Mouse (Mus musculus): ENCODE results near the gene Med17. TPM values are rescaled to one million over a fixed set of nuclear protein-coding genes. Genes with fewer than 3 reads are reported as not detected.
"Not testable (repeated sequence)": the region's sequence is repeated elsewhere in the genome, so short reads cannot be mapped to it uniquely, and the experiment has no call there.

The Med17 gene
- polyA plus RNA-seq, 1 experiment from 2014 or later = 42.4 TPM

DNA sequence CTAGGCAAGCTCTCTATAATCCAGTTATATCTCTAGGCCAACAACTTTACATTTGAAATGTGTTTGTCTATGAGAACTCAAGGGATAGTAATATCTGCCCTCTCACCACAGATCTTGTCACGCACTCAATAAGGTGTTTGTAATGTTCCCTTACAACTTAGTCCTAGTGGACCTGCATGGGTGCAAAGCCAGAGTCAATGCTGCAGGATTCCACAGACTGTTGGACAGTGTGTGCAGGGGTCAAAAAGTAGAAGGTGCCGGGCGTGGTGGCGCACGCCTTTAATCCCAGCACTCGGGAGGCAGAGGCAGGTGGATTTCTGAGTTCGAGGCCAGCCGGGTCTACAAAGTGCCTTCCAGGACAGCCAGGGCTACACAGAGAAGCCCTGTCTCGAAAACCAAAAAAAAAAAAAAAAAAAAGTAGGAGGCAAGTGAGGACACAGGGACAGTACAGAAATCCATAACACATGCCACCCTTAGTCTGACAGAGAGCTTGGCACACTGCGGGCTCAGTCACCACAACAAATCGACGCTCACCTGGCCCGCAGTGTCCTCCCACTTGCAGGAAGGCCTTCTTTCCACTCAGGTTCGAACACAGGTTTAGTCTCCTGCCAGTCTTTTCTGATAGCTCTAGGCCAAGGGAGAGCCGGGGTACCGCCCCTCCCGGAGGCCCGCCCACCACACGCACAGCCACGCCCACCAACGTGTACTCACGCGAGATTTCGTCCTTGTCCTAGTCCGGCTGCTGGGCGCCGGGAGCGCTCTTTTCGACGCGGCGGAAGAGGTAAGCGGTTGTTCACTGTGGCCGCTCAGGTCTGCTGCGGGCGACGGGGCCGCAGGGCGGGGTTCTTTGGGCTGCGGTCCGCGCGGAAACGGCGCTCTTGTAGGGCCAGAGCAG, 26.0 kb upstream of the Med17 start, which contains the start of gene Taf1d:
Gene Taf1d (plus strand): TSS at position 712 of the 895 bp plus-strand sequence.
- H3K27me3 ChIP-seq (ENCODE audit: insufficient read depth, poor library complexity, severe bottlenecking) = no peaks in the 10 kb centered on the region
- no peaks in the 10 kb centered on the region for H3K9me3 ChIP-seq
- peaks cover 32% of the 10 kb centered on the region for H3K4me1 ChIP-seq (replicated peaks)
- peak within 1 kb of the TSS; percentile 88 for H3K4me3 ChIP-seq
- DNase-seq (ENCODE audit: low spot score) = peak; percentile 95
- peak within 1 kb of the TSS; percentile 98 for H3K27ac ChIP-seq
- 13% methylated on average over 45 of the region's 45 CpGs for WGBS
- peaks cover 36% of the 10 kb centered on the region for H3K36me3 ChIP-seq

DNA sequence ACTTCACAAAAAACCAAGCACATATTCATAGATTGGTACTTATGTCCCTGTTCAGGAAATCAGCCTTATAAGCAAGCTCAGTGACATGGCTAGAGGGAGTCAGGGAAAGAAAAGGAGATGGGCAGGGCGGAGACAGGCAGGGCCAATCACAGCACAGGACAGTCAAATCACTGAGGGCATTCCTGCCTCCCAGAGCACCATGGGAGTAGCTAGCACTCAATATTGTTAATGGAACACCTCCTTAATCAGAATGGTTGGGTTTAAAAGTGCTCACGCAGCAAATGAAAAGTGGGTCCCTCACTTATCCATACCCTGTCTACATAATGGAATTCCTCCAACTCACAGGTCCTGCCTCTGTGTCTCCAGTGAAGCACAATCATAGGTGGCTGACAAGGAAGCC, 23.1 kb upstream of the Med17 start:
- Histone ChIP-seq H3K27ac (no peak overlapping the region), H3K9me3 (no peaks in the 10 kb centered on the region), H3K4me3 (no peak overlapping the region), H3K36me3 (peaks cover 8% of the 10 kb centered on the region), H3K4me1 (replicated peaks) (peaks cover 15% of the 10 kb centered on the region), H3K27me3 (ENCODE audit: insufficient read depth, poor library complexity, severe bottlenecking) (no peaks in the 10 kb centered on the region)
- 68% methylated on average over 2 of the region's 2 CpGs for WGBS
- no peak for DNase-seq (ENCODE audit: low spot score)

DNA sequence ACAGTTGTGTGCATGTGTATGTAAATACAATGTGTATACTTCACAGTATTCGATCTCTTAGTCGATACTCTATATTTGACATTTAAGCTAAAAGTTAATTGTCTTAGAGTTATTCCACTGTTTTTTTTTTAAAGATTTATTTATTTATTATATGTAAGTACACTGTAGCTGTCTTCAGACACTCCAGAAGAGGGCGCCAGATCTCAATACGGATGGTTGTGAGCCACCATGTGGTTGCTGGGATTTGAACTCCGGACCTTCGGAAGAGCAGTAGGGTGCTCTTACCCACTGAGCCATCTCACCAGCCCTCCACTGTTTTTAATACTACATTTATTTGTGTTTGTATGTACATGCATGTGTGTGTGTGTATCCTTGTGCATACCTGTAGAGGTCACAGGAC, 22.3 kb upstream of the Med17 start:
- not testable (repeated sequence) for H3K36me3 ChIP-seq; H3K27ac ChIP-seq; H3K4me1 ChIP-seq (replicated peaks); H3K27me3 ChIP-seq (ENCODE audit: insufficient read depth, poor library complexity, severe bottlenecking); H3K4me3 ChIP-seq; DNase-seq (ENCODE audit: low spot score); H3K9me3 ChIP-seq
- 78% methylated on average over 6 of the region's 6 CpGs for WGBS

DNA sequence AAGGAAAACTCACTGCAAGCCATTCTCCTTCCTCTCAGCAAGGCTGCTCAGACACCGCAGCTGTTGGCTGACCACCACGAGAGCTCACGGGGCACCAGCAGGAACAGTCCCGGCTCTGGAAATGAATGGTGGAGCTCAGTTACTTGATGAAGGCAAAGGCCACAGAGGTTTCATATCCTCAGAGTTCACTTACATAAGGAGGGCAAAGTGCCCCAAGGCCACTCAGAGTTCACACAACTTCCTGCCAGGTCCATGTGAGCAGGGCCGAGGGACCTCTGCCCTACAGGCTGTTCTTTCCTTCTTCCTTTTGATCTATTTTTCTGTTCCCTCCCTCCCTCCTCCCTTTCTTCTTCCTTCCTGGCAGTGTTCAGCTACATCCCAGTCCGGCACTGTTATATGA, 21.7 kb upstream of the Med17 start:
- H3K27me3 ChIP-seq (ENCODE audit: insufficient read depth, poor library complexity, severe bottlenecking) = no peaks in the 10 kb centered on the region
- no peak overlapping the region for H3K4me3 ChIP-seq
- peak; percentile 39 for DNase-seq (ENCODE audit: low spot score)
- H3K36me3 ChIP-seq = no peaks in the 10 kb centered on the region
- 59% methylated on average over 6 of the region's 6 CpGs for WGBS
- H3K27ac ChIP-seq = no peak overlapping the region
- peaks cover 3% of the 10 kb centered on the region; the same call in 1 of the 2 replicates for H3K4me1 ChIP-seq (replicated peaks)
- H3K9me3 ChIP-seq = no peaks in the 10 kb centered on the region

- Histone ChIP-seq H3K27me3 (ENCODE audit: insufficient read depth, poor library complexity, severe bottlenecking) (no peaks in the 10 kb centered on the region), H3K27ac (no peak overlapping the region), H3K9me3 (no peaks in the 10 kb centered on the region), H3K36me3 (no peaks in the 10 kb centered on the region), H3K4me1 (replicated peaks) (no peaks in the 10 kb centered on the region), H3K4me3 (no peak overlapping the region)
- WGBS = 90% methylated on average over 5 of the region's 5 CpGs
- no peak for DNase-seq (ENCODE audit: low spot score)
These were observed 20.3 kb upstream of the Med17 start for GRCm38 (mm10) chr9:15300056-15300455.

GRCm38 (mm10) chr9:15298451-15298850, 18.7 kb upstream of the Med17 start:
- Histone ChIP-seq H3K4me1 (replicated peaks) (no peaks in the 10 kb centered on the region), H3K36me3 (no peaks in the 10 kb centered on the region), H3K4me3 (no peak overlapping the region), H3K27me3 (ENCODE audit: insufficient read depth, poor library complexity, severe bottlenecking) (no peaks in the 10 kb centered on the region), H3K27ac (no peak overlapping the region), H3K9me3 (no peaks in the 10 kb centered on the region)
- no peak for DNase-seq (ENCODE audit: low spot score)
- WGBS = 83% methylated on average over 2 of the region's 2 CpGs

DNA sequence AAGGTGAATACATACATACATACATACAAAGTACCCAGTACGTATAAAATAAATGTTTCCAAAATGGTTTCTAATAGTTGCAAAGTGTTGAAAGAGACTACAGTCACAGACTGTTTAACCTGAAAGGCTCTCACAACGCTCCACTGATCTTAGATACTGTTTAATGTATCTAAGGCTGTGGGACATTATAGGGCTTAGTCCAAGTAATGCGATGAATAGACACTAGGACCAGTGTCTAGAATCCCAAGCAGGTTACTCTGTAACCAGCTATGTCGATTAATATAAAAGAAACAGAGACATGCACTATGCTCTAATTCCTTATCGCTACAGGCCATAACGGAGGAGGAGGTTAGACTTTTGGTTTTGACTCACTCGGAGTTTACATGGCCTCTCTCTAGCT, 17.4 kb upstream of the Med17 start:
- Histone ChIP-seq H3K4me1 (replicated peaks) (no peaks in the 10 kb centered on the region), H3K4me3 (no peak overlapping the region), H3K27ac (no peak overlapping the region), H3K9me3 (no peaks in the 10 kb centered on the region), H3K27me3 (ENCODE audit: insufficient read depth, poor library complexity, severe bottlenecking) (no peaks in the 10 kb centered on the region), H3K36me3 (no peaks in the 10 kb centered on the region)
- 90% methylated on average over 7 of the region's 7 CpGs for WGBS
- no peak for DNase-seq (ENCODE audit: low spot score)

DNA sequence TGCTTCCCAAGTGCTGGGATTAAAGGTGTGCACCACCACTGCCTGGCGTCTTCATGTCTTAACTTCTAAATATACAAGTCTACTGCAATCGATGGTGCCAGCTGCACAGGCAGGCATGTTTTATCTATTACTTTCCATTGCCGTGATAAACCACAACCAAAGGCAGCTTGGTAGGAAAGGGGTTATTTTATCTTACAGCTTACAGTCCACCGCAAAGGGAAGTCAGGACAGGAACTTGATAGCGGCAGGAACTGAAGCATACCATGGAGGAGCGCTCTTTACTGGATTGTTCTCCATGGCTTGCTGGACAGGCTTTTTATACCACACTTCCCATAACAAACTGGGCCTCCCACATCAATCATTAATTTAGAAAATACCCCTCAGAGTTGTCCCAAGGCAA, 9.5 kb upstream of the Med17 start:
- no peaks in the 10 kb centered on the region for H3K4me1 ChIP-seq (replicated peaks)
- H3K36me3 ChIP-seq = 0 out of 2 replicates have a peak, but pooled peaks cover 4% of the 10 kb centered on the region
- H3K27me3 ChIP-seq (ENCODE audit: insufficient read depth, poor library complexity, severe bottlenecking) = no peaks in the 10 kb centered on the region
- no peak overlapping the region for H3K27ac ChIP-seq
- H3K4me3 ChIP-seq = no peak overlapping the region
- DNase-seq (ENCODE audit: low spot score) = no peak
- 91% methylated on average over 6 of the region's 6 CpGs for WGBS
- no peaks in the 10 kb centered on the region for H3K9me3 ChIP-seq

GRCm38 (mm10) chr9:15288402-15288801, 8.7 kb upstream of the Med17 start:
- DNase-seq (ENCODE audit: low spot score) = no peak
- H3K36me3 ChIP-seq = 0 out of 2 replicates have a peak, but pooled peaks cover 4% of the 10 kb centered on the region
- H3K27me3 ChIP-seq (ENCODE audit: insufficient read depth, poor library complexity, severe bottlenecking) = no peaks in the 10 kb centered on the region
- no peak overlapping the region for H3K27ac ChIP-seq
- no peaks in the 10 kb centered on the region for H3K9me3 ChIP-seq
- no peaks in the 10 kb centered on the region for H3K4me1 ChIP-seq (replicated peaks)
- 89% methylated on average over 3 of the region's 3 CpGs for WGBS
- no peak overlapping the region for H3K4me3 ChIP-seq

DNA sequence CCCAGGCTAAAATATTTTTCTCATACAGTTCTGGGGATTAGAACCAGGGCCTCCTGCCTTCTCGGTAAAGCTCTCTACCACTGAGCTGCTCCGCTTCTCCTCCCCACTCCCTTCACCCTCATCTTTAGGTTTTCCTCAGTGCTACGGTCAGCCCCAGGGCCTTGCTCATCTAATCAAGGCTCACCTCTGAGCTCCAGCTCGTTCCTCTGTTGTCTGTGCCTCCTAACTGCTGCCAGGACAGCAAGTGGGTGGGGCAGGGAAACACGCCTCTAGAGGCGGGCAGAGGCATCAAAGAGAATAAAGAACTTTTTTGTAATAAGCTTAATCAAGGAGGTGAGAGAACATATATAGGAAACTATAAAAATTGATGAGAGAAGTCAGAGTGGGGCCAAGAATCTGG, 8.1 kb upstream of the Med17 start:
- no peaks in the 10 kb centered on the region for H3K4me1 ChIP-seq (replicated peaks)
- no peak overlapping the region for H3K27ac ChIP-seq
- H3K36me3 ChIP-seq = 0 out of 2 replicates have a peak, but pooled peaks cover 4% of the 10 kb centered on the region
- no peak overlapping the region for H3K4me3 ChIP-seq
- H3K27me3 ChIP-seq (ENCODE audit: insufficient read depth, poor library complexity, severe bottlenecking) = no peaks in the 10 kb centered on the region
- no peak for DNase-seq (ENCODE audit: low spot score)
- WGBS = 51% methylated on average over 6 of the region's 6 CpGs
- H3K9me3 ChIP-seq = no peaks in the 10 kb centered on the region

GRCm38 (mm10) chr9:15285443-15285842, 5.7 kb upstream of the Med17 start:
- Histone ChIP-seq H3K27ac (no peak overlapping the region), H3K4me3 (no peak overlapping the region), H3K36me3 (0 out of 2 replicates have a peak, but pooled peaks cover 4% of the 10 kb centered on the region), H3K9me3 (no peaks in the 10 kb centered on the region), H3K4me1 (replicated peaks) (peaks cover 9% of the 10 kb centered on the region), H3K27me3 (ENCODE audit: insufficient read depth, poor library complexity, severe bottlenecking) (no peaks in the 10 kb centered on the region)
- WGBS = 73% methylated on average over 3 of the region's 3 CpGs
- no peak for DNase-seq (ENCODE audit: low spot score)

GRCm38 (mm10) chr9:15280491-15280879, 754 bp upstream of the Med17 start:
- 55% methylated on average over 5 of the region's 5 CpGs for WGBS
- DNase-seq (ENCODE audit: low spot score) = no peak
- Histone ChIP-seq H3K4me3 (peak overlapping the region; percentile 84), H3K4me1 (replicated peaks) (peaks cover 24% of the 10 kb centered on the region), H3K27me3 (ENCODE audit: insufficient read depth, poor library complexity, severe bottlenecking) (no peaks in the 10 kb centered on the region), H3K36me3 (peaks cover 19% of the 10 kb centered on the region), H3K27ac (peak overlapping the region; percentile 89), H3K9me3 (no peaks in the 10 kb centered on the region)

- Histone ChIP-seq H3K27ac (peak overlapping the region; percentile 89), H3K9me3 (no peaks in the 10 kb centered on the region), H3K27me3 (ENCODE audit: insufficient read depth, poor library complexity, severe bottlenecking) (no peaks in the 10 kb centered on the region), H3K36me3 (peaks cover 31% of the 10 kb centered on the region), H3K4me3 (peak overlapping the region; percentile 84), H3K4me1 (replicated peaks) (peaks cover 24% of the 10 kb centered on the region)
- DNase-seq (ENCODE audit: low spot score) = no peak
- 9% methylated on average over 19 of the region's 19 CpGs for WGBS
These were observed 537 bp downstream of the Med17 start for GRCm38 (mm10) chr9:15279139-15279648.
